Mouse (Mus musculus) gastrocnemius, adult 8-10 months (tissue): ENCODE results near the gene Chrng. TPM values are rescaled to one million over a fixed set of nuclear protein-coding genes. Genes with fewer than 3 reads are reported as not detected.

ENCODE experiments used
- DNase-seq, 2 experiments: peaks; one replicate each; pipeline ENCODE4 v3.0.0; 2022; ENCODE audit warnings: low spot score in 2 of 2
- total RNA-seq, 4 experiments: library from RNA; stranded (reverse); gene quantifications; 2 replicates each; pipeline ENCODE4 v1.2.4; 2022

The Chrng gene
- total RNA-seq, 4 experiments from 2014 or later = 0.13 TPM; not detected in 3

DNA sequence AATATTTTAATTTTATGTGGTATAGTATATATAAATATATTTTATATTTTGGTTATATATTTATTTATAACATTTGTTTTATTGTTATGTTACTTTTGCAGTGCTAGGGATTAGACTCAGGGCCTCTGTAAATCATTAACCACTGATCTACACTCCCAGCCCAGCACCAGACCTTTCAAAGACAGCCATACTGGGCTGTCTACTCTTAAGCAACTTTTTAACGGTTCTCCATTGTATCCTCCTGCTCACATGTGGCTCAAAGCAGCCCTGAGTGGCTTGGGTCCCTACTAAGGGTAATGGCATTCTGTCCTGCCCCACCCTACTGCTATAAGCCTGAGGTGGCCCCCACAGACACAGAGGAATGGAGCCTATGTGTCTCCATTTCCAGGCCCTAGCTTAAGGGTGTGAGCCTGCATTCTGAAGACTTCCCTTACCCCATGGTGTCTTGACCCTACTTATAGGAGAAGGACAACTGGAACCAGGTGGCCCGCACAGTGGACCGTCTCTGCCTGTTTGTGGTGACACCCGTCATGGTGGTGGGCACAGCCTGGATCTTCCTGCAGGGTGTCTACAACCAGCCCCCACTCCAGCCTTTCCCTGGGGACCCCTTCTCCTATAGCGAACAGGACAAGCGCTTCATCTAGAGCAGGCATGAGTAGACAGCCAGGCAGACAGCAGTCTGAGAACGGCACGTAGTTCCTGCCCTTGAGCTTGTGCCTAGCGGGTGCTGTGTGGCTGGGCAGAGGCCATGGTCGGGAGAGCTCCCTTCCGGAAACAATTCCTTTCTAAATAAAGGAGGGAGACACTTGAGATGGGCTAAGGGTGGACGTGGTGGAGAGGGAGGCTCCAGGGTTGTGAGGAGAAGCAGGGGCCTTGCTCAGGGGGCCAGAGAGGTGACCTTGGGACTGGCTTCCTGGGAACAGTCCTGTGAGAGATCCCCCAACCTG is 6.1 kb upstream of the Chrng start:
- DNase-seq = no peak

- no peak for DNase-seq
These were observed 3.6 kb upstream of the Chrng start for GRCm38 (mm10) chr1:87200811-87201210.

DNA sequence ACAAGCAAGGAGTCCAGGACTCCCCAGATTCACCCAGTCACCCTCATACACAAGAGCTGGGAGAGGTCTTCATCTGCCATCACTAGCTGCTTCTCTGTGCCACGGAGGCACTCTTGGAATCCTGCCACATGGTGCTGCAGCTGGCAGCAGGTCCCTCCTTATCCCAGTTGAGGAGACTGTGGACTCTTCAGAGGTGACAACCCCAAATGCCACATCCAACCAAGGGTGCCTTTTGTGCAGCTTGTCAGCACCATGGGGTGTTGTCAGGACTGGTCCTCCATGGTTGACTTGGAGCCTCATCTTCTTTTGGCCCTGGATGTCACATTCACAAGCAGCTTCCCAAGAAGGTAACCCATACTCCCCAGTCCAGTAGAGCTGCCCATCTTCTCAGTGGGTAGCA is 2.6 kb upstream of the Chrng start:
- no peak for DNase-seq

GRCm38 (mm10) chr1:87203779-87204178 is 678 bp upstream of the Chrng start:
- DNase-seq = no peak

- DNase-seq = no peak
These were observed 581 bp downstream of the Chrng start for GRCm38 (mm10) chr1:87205038-87205437.

DNA sequence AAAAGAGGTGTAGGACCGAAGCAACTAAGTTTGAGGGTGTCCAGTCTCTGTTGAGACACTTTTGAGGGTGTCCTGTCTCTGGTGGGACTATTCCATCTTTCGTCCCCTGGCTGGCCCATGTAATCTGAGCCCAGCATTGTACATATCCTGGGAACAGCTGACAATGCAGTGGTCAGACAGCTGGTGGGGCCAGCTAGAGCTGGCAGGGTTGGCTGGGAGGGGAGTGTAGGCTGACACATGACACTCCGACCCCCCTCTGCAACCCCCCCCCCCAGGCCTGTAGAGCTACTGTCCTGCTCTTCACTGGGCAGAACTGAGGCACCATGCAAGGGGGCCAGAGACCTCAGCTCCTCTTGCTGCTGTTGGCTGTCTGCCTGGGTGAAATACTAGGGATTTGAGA is 1.0 kb downstream of the Chrng start:
- DNase-seq = no peak

GRCm38 (mm10) chr1:87206339-87206738 is 1.9 kb downstream of the Chrng start:
- DNase-seq = no peak

GRCm38 (mm10) chr1:87211431-87211830 is 7.0 kb downstream of the Chrng start:
- no peak for DNase-seq

GRCm38 (mm10) chr1:87213735-87214704 is 9.6 kb downstream of the Chrng start, which contains the start of gene Eif4e2:
Gene Eif4e2 (plus strand): TSS chr1:87213914.
- DNase-seq = peak; percentile 86 to 92

- DNase-seq = no peak
These were observed 10.3 kb downstream of the Chrng start for GRCm38 (mm10) chr1:87214748-87215147.

DNA sequence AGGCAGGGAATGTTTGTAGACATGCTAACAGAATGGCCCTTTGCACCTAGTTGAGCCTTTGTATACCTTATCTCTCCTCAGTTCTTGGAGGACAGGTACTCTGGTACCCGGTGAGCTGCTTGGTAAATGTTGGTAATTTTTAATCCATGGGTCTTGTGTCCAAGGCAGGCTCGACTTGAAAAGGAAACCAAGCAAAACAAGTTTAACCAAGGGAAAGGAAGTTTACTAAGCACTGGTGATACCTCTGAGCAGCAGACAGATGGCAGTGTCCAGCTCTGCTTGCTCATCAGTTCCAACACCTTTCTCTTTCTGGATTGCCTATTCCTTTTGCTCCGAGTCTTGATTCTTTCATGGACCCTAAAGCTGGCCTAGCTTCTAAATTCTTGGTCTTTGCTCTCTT is 13.5 kb downstream of the Chrng start:
- no peak for DNase-seq

GRCm38 (mm10) chr1:87225739-87226138 is 21.3 kb downstream of the Chrng start:
- no peak for DNase-seq

GRCm38 (mm10) chr1:87226409-87227159 is 22.1 kb downstream of the Chrng start:
- DNase-seq = no peak

DNA sequence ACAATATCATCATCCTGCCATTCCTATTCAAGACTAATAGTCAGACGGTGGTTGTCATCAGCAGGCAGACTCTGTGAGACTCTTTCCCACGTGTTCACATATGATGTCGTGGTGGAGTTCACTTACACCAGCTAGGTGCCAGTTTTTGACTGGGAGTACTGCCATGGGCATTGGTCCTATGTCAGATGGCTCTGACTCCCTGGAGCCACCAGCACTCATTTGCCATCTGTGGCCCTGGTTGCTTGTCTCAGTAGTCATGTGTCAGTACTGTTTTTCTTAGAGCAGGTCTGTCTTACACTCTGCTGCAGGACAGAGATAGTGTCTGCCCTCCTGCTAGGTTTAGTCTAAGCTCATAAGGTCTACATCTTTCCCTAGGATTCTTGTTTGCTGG is 22.7 kb downstream of the Chrng start:
- peak; percentile 56 to 69 for DNase-seq

DNA sequence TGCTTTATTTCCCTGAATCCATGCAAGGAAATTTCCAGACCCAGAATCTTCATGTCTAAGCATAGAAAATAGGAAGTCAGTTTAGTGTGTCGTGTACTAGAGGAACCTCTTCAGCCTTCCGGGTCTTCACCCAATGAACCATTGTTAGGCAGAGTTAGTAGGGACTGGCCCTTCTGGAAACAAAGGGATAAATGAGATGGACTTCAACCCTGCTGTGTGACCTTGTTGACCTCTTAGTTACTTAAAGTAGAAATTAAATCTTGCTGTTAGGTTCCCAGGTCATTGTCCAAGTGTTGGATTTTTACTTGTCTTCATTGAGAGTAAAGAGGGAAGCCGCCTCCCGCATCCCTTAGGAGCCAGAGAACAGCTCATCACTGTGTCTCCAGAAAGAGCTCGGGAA is 26.1 kb downstream of the Chrng start:
- no peak for DNase-seq

DNA sequence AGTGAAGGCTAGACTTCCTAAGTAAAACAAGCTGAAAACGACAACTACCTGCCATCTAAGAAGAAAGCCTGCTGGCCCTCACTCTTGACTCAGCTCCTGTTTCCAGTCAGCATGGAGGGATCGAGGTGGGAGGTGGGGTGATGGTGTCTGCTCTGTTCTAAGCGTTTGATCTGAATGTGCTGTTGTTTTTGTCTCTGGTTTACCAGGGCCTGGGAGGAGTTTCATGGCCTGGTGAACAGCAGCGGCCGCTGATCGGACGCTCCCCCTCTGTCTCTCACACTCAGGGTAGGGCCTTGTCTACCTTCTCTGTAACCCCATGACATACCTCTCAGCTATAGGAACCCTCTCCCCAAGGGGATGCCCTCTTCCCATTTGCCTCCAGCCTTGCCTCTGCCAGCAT is 27.7 kb downstream of the Chrng start:
- no peak for DNase-seq

GRCm38 (mm10) chr1:87239056-87239455 is 34.6 kb downstream of the Chrng start:
- no peak for DNase-seq

GRCm38 (mm10) chr1:87243021-87243420 is 38.6 kb downstream of the Chrng start:
- DNase-seq = no peak

DNA sequence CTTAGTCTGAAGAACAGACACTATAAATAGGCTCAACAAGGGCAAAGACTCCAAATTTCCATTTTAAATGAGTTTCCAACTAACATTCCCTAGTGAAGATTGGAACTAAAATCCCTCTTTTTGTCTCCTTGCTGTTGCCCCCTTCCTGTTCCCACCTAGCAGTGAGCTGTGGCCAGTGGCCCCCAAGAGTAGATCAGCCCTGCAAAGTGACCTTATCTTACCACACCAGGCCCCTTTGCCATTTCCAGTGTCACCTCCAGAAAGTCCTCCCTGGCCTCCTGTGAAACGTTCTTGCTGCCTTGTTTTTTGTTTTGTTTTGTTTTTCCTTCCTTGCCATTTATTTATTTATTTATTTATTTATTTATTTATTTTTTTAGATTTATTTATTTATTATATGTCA is 41.0 kb downstream of the Chrng start:
- DNase-seq = no peak

- peak; percentile 48 to 57 for DNase-seq
These were observed 41.7 kb downstream of the Chrng start for GRCm38 (mm10) chr1:87245929-87246815.
